Mouse (Mus musculus): ENCODE results near the gene Aspdh. TPM values are rescaled to one million over a fixed set of nuclear protein-coding genes. Genes with fewer than 3 reads are reported as not detected.

The Aspdh gene
- polyA plus RNA-seq, 1 experiment from 2014 or later, result not detected

- no peak for DNase-seq (ENCODE audit: low spot score)
Measured at GRCm38 (mm10) chr7:44497361-44498055, 32.3 kb downstream of the Aspdh start.

GRCm38 (mm10) chr7:44498922-44499321 is 33.7 kb downstream of the Aspdh start:
- no peak overlapping the region for H3K4me3 ChIP-seq
- WGBS, result 69% methylated on average over 1 of the region's 1 CpGs
- H3K27ac ChIP-seq (replicated peaks), result no peak overlapping the region
- no peaks in the 10 kb centered on the region for H3K9me3 ChIP-seq
- H3K4me1 ChIP-seq, result peaks cover 28% of the 10 kb centered on the region
- H3K27me3 ChIP-seq (replicated peaks; ENCODE audit: low read depth, poor library complexity, severe bottlenecking), result peaks cover 12% of the 10 kb centered on the region
- no peak for DNase-seq (ENCODE audit: low spot score)
- H3K36me3 ChIP-seq (replicated peaks), result peaks cover 9% of the 10 kb centered on the region

More at GRCm38 (mm10) chr7:44497361-44498055, 32.3 kb downstream of the Aspdh start:
- Histone ChIP-seq H3K27me3 (replicated peaks; ENCODE audit: low read depth, poor library complexity, severe bottlenecking) (peaks cover 12% of the 10 kb centered on the region), H3K4me1 (peaks cover 24% of the 10 kb centered on the region), H3K9me3 (no peaks in the 10 kb centered on the region), H3K36me3 (replicated peaks) (peaks cover 23% of the 10 kb centered on the region), H3K27ac (replicated peaks) (peak overlapping the region; percentile 98), H3K4me3 (peak overlapping the region; percentile 86)
- 79% methylated on average over 10 of the region's 10 CpGs for WGBS

GRCm38 (mm10) chr7:44500046-44500445 is 34.9 kb downstream of the Aspdh start:
- WGBS, result 63% methylated on average over 20 of the region's 20 CpGs
- 0 out of 2 replicates have a peak, but pooled peaks cover 4% of the 10 kb centered on the region for H3K9me3 ChIP-seq
- no peak for DNase-seq (ENCODE audit: low spot score)

GRCm38 (mm10) chr7:44501563-44502115 is 36.4 kb downstream of the Aspdh start:
- WGBS, result 39% methylated on average over 5 of the region's 5 CpGs
- H3K9me3 ChIP-seq, result 0 out of 2 replicates have a peak, but pooled peaks cover 4% of the 10 kb centered on the region

More at GRCm38 (mm10) chr7:44500046-44500445, 34.9 kb downstream of the Aspdh start:
- peaks cover 23% of the 10 kb centered on the region for H3K4me1 ChIP-seq
- no peak overlapping the region for H3K27ac ChIP-seq (replicated peaks)
- H3K27me3 ChIP-seq (replicated peaks; ENCODE audit: low read depth, poor library complexity, severe bottlenecking), result peaks cover 12% of the 10 kb centered on the region
- no peak overlapping the region for H3K4me3 ChIP-seq
- no peaks in the 10 kb centered on the region for H3K36me3 ChIP-seq (replicated peaks)

GRCm38 (mm10) chr7:44507491-44507890 is 42.3 kb downstream of the Aspdh start:
- H3K4me3 ChIP-seq, result no peak overlapping the region
- peaks cover 7% of the 10 kb centered on the region; the same call in 1 of the 2 replicates for H3K9me3 ChIP-seq
- H3K27ac ChIP-seq (replicated peaks), result no peak overlapping the region
- no peaks in the 10 kb centered on the region for H3K36me3 ChIP-seq (replicated peaks)
- peaks cover 4% of the 10 kb centered on the region; the same call in 1 of the 2 replicates for H3K4me1 ChIP-seq
- DNase-seq (ENCODE audit: low spot score), result no peak
- H3K27me3 ChIP-seq (replicated peaks; ENCODE audit: low read depth, poor library complexity, severe bottlenecking), result peaks cover 30% of the 10 kb centered on the region; the same call in 1 of the 2 replicates

More at GRCm38 (mm10) chr7:44501563-44502115, 36.4 kb downstream of the Aspdh start:
- Histone ChIP-seq H3K36me3 (replicated peaks) (no peaks in the 10 kb centered on the region), H3K4me3 (no peak overlapping the region), H3K27me3 (replicated peaks; ENCODE audit: low read depth, poor library complexity, severe bottlenecking) (peaks cover 12% of the 10 kb centered on the region), H3K27ac (replicated peaks) (no peak overlapping the region), H3K4me1 (peaks cover 15% of the 10 kb centered on the region)
- DNase-seq (ENCODE audit: low spot score), result peak; percentile 79

Small RNA genes within 50 kb of the gene (microRNA-seq; reads per million reads assigned to microRNA genes)
- not detected for gene Mir7052

Other genes starting within 250 kb of the Aspdh start
- not detected in 2 replicates for gene Klk1b5, start 249.4 kb upstream of the Aspdh start, polyA plus RNA-seq (2016; fragmentation: Nextera tagmentation; extraction: Ambion mirVana)
- not detected in 2 replicates for gene Klk1, start 240.0 kb upstream of the Aspdh start, polyA plus RNA-seq (2016; fragmentation: Nextera tagmentation; extraction: Ambion mirVana)
- gene Gm36864, start 229.2 kb upstream of the Aspdh start, polyA plus RNA-seq (2016; fragmentation: Nextera tagmentation; extraction: Ambion mirVana), result 0.10 TPM in 1 of 2 replicates, not detected in the other
- 1.1 TPM in 2 replicates for gene 1700028J19Rik, start 218.7 kb upstream of the Aspdh start, polyA plus RNA-seq (2016; fragmentation: Nextera tagmentation; extraction: Ambion mirVana)
- 197 and 214 TPM in 2 replicates for gene 2410002F23Rik, start 218.7 kb upstream of the Aspdh start, polyA plus RNA-seq (2016; fragmentation: Nextera tagmentation; extraction: Ambion mirVana)
- 0.16 TPM in 1 of 2 replicates, not detected in the other for gene Acp4, start 208.0 kb upstream of the Aspdh start, polyA plus RNA-seq (2016; fragmentation: Nextera tagmentation; extraction: Ambion mirVana)
- gene Gm15517, start 203.9 kb upstream of the Aspdh start, polyA plus RNA-seq (2016; fragmentation: Nextera tagmentation; extraction: Ambion mirVana), result not detected in 2 replicates
- gene Clec11a, start 158.5 kb upstream of the Aspdh start, polyA plus RNA-seq (2016; fragmentation: Nextera tagmentation; extraction: Ambion mirVana), result 1.5 and 1.8 TPM in 2 replicates
- 0.80 and 0.97 TPM in 2 replicates for gene Shank1, start 155.1 kb upstream of the Aspdh start, polyA plus RNA-seq (2016; fragmentation: Nextera tagmentation; extraction: Ambion mirVana)
- gene Syt3, start 81.3 kb upstream of the Aspdh start, polyA plus RNA-seq (2016; fragmentation: Nextera tagmentation; extraction: Ambion mirVana), result 1.8 and 2.4 TPM in 2 replicates
- 1.1 and 1.9 TPM in 2 replicates for gene 1700008O03Rik, start 79.6 kb upstream of the Aspdh start, polyA plus RNA-seq (2016; fragmentation: Nextera tagmentation; extraction: Ambion mirVana)
- gene Lrrc4b, start 36.4 kb upstream of the Aspdh start, polyA plus RNA-seq (2016; fragmentation: Nextera tagmentation; extraction: Ambion mirVana), result 0.68 and 1.1 TPM in 2 replicates
- 80.3 and 85.1 TPM in 2 replicates for gene Josd2, start 2.6 kb downstream of the Aspdh start, polyA plus RNA-seq (2016; fragmentation: Nextera tagmentation; extraction: Ambion mirVana)
- 82.7 and 85.8 TPM in 2 replicates for gene Emc10, start 31.1 kb downstream of the Aspdh start, polyA plus RNA-seq (2016; fragmentation: Nextera tagmentation; extraction: Ambion mirVana)
- gene Fam71e1, start 31.2 kb downstream of the Aspdh start, polyA plus RNA-seq (2016; fragmentation: Nextera tagmentation; extraction: Ambion mirVana), result 13.5 and 14.4 TPM in 2 replicates
- gene Mybpc2, start 59.3 kb downstream of the Aspdh start, polyA plus RNA-seq (2016; fragmentation: Nextera tagmentation; extraction: Ambion mirVana), result 0.04 and 0.08 TPM in 2 replicates
- gene Spib, start 66.7 kb downstream of the Aspdh start, polyA plus RNA-seq (2016; fragmentation: Nextera tagmentation; extraction: Ambion mirVana), result not detected in 2 replicates
- gene Pold1, start 83.5 kb downstream of the Aspdh start, polyA plus RNA-seq (2016; fragmentation: Nextera tagmentation; extraction: Ambion mirVana), result 164 and 171 TPM in 2 replicates
- gene Nr1h2, start 88.6 kb downstream of the Aspdh start, polyA plus RNA-seq (2016; fragmentation: Nextera tagmentation; extraction: Ambion mirVana), result 75.0 and 77.6 TPM in 2 replicates
- 0.78 and 0.88 TPM in 2 replicates for gene Napsa, start 107.0 kb downstream of the Aspdh start, polyA plus RNA-seq (2016; fragmentation: Nextera tagmentation; extraction: Ambion mirVana)
- gene Kcnc3, start 125.3 kb downstream of the Aspdh start, polyA plus RNA-seq (2016; fragmentation: Nextera tagmentation; extraction: Ambion mirVana), result 0.44 and 0.63 TPM in 2 replicates
- gene Myh14, start 205.5 kb downstream of the Aspdh start, polyA plus RNA-seq (2016; fragmentation: Nextera tagmentation; extraction: Ambion mirVana), result 2.7 and 4.3 TPM in 2 replicates
- gene Izumo2, start 243.4 kb downstream of the Aspdh start, polyA plus RNA-seq (2016; fragmentation: Nextera tagmentation; extraction: Ambion mirVana), result not detected in 2 replicates

All from embryonic facial prominence, embryonic 10.5 days (tissue).